Mouse (Mus musculus) adrenal gland, postnatal 4 days (tissue): ENCODE results near the gene Btbd35f20. TPM values are rescaled to one million over a fixed set of nuclear protein-coding genes. Genes with fewer than 3 reads are reported as not detected.
"Not testable (repeated sequence)": the region's sequence is repeated elsewhere in the genome, so short reads cannot be mapped to it uniquely, and the experiment has no call there.

ENCODE experiments used
- DNase-seq, 2 experiments: peaks; one replicate each; pipeline ENCODE4 v3.0.0; 2021 to 2022; ENCODE audit warnings: low spot score in 2 of 2, mixed read lengths in 2 of 2
- long read RNA-seq, 2 experiments: library from polyadenylated mRNA; stranded (forward); transcript quantifications; one replicate each; pipeline ENCODE4 v2.0.0; 2021
- total RNA-seq, 2 experiments: library from RNA; stranded (reverse); gene quantifications; 2 replicates each; pipeline ENCODE4 v1.2.3; 2021

Gene Btbd35f20
- total RNA-seq: not detected
- long read RNA-seq, experiment 1: 0 reads
- long read RNA-seq, experiment 2: 0 reads

DNA sequence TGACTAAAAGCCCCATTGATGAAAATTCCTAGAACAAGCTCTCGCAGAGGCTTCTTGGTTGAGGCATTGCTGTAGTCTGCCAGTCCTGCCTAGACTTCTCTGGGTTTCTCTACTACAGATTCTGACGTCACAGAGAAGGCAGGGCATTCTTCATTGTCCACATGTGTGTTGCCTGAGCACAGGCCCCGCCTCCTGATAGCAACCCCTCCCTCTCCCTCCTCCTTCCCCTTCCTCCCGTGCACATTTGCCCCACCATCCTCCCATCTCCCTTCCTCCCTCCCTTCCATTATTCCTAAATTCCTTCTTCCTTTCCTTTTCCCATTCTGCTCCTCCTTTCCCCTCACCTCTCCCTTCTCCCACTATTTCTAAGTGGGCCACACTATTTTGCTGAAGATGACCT lies at the start of gene Btbd35f20:
Btbd35f20 (minus strand) TSS at position 101 of the 400 bp plus-strand sequence.
- DNase-seq: not testable (repeated sequence)

Other genes with a start within 250 kb of the Btbd35f20 start
- gene Btbd35f28, start 94.7 kb downstream of the Btbd35f20 start, total RNA-seq: not detected
- gene Btbd35f17, start 79.4 kb upstream of the Btbd35f20 start, total RNA-seq: not detected